Mouse (Mus musculus): ENCODE data around the gene Serpina5. TPM values are rescaled to one million over a fixed set of nuclear protein-coding genes. Genes with fewer than 3 reads are reported as not detected.

Gene Serpina5
- polyA plus RNA-seq, 1 experiment from 2014 or later: not detected

DNA sequence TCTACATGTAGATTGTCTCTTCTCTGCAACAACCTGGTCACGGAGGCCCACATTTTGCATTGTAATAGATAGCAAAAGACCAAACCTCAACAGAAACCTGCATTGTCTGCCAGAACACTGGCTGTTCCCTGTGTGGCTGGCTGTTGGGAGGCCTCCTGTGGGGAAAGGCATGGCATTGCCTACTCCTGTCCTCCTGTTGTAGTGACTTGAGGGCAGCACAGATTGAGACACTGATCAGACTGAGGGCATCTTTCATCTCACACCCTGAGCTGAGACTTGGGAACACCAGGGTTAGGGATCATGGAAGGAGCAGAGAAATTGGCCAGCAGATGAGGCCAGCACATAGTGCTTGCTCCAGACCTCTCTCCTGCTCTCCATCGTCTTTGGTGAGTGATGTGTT lies 37.3 kb downstream of the Serpina5 start:
- Histone ChIP-seq H3K9me3 (no peaks in the 10 kb centered on the region), H3K4me1 (no peaks in the 10 kb centered on the region), H3K9ac (replicated peaks) (no peak overlapping the region), H3K36me3 (no peaks in the 10 kb centered on the region), H3K27me3 (no peaks in the 10 kb centered on the region), H3K27ac (replicated peaks) (no peak overlapping the region), H3K4me2 (replicated peaks) (no peak overlapping the region), H3K4me3 (no peak overlapping the region)
- no peak for ATAC-seq (replicated peaks)
- WGBS: 89% methylated on average over 2 of the region's 2 CpGs

- ATAC-seq (replicated peaks): no peak
- H3K4me3 ChIP-seq: no peak overlapping the region
- no peak overlapping the region for H3K4me2 ChIP-seq (replicated peaks)
- no peak overlapping the region for H3K9ac ChIP-seq (replicated peaks)
- WGBS: 94% methylated on average over 4 of the region's 4 CpGs
- no peaks in the 10 kb centered on the region for H3K4me1 ChIP-seq
- no peaks in the 10 kb centered on the region for H3K27me3 ChIP-seq
- no peaks in the 10 kb centered on the region for H3K9me3 ChIP-seq
- H3K27ac ChIP-seq (replicated peaks): no peak overlapping the region
- H3K36me3 ChIP-seq: no peaks in the 10 kb centered on the region
Observed at GRCm38 (mm10) chr12:104140543-104141103, 39.7 kb downstream of the Serpina5 start.

DNA sequence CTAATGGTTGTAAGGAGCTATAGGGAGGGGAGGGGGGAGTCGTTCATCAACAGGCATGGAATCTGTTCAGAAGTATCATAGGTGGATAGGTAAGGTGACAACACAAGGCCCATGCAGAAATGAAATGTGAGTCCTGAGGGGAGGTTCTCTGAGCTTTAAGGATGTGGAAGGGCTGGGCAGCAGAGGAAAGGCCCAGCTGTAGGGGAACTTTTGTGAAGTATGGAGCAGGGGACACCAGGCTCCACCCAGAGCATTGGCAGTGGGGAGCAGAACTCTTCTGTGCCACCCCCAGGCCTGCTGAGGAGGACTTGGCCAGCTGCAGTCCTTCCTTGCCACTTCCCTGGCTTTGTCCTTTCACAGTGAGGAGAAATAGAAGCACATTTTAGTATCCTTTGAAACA lies 40.6 kb downstream of the Serpina5 start:
- Histone ChIP-seq H3K9me3 (no peaks in the 10 kb centered on the region), H3K4me3 (no peak overlapping the region), H3K4me2 (replicated peaks) (no peak overlapping the region), H3K27me3 (no peaks in the 10 kb centered on the region), H3K9ac (replicated peaks) (no peak overlapping the region), H3K36me3 (no peaks in the 10 kb centered on the region), H3K4me1 (no peaks in the 10 kb centered on the region), H3K27ac (replicated peaks) (no peak overlapping the region)
- WGBS: 84% methylated on average over 1 of the region's 1 CpGs
- no peak for ATAC-seq (replicated peaks)

DNA sequence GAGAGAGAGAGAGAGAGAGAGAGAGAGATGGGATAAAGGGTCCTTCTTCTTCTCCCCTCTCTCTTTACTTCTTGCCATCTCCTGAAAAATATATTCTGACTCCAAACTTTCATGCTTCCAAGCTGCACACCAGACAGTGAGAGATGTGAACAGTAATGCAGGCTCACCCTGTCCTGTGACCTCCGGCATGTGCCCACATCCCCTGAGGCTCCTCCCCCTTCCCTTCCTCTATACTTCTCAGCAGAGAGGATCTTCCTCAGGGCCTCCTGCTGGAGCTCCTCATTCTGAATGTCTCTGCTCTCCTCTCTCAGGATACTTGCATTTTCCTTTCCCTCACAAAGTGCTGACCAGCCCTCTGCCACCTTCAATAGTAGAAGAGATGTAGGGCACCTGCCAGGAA lies 41.5 kb downstream of the Serpina5 start:
- H3K4me1 ChIP-seq: no peaks in the 10 kb centered on the region
- no peak overlapping the region for H3K4me2 ChIP-seq (replicated peaks)
- no peak overlapping the region for H3K9ac ChIP-seq (replicated peaks)
- no peak overlapping the region for H3K27ac ChIP-seq (replicated peaks)
- H3K27me3 ChIP-seq: no peaks in the 10 kb centered on the region
- ATAC-seq (replicated peaks): no peak
- 64% methylated on average over 1 of the region's 1 CpGs for WGBS
- no peak overlapping the region for H3K4me3 ChIP-seq
- no peaks in the 10 kb centered on the region for H3K9me3 ChIP-seq
- H3K36me3 ChIP-seq: no peaks in the 10 kb centered on the region

DNA sequence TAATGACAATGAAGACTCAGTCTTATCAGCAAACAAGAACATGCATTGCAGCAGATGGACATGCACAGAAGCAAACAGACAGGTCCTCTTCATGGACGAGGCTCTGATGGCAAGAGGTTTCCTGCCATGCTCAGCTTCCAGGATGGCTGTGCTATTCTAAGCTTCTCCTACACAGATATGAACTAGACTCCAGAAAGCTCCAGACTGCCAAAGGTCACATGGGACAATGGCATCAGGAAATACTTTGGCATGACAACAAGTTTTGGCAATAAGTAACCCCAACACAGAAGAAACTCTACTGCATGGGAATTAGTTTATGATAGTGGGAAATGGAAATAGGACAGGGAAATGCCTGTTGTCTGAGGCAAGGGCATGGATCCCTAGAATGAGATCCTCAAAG lies 42.4 kb downstream of the Serpina5 start:
- Histone ChIP-seq H3K27me3 (no peaks in the 10 kb centered on the region), H3K27ac (replicated peaks) (no peak overlapping the region), H3K4me1 (no peaks in the 10 kb centered on the region), H3K4me3 (no peak overlapping the region), H3K4me2 (replicated peaks) (no peak overlapping the region), H3K9me3 (no peaks in the 10 kb centered on the region), H3K9ac (replicated peaks) (no peak overlapping the region), H3K36me3 (no peaks in the 10 kb centered on the region)
- WGBS: 89% methylated on average over 1 of the region's 1 CpGs
- ATAC-seq (replicated peaks): no peak

DNA sequence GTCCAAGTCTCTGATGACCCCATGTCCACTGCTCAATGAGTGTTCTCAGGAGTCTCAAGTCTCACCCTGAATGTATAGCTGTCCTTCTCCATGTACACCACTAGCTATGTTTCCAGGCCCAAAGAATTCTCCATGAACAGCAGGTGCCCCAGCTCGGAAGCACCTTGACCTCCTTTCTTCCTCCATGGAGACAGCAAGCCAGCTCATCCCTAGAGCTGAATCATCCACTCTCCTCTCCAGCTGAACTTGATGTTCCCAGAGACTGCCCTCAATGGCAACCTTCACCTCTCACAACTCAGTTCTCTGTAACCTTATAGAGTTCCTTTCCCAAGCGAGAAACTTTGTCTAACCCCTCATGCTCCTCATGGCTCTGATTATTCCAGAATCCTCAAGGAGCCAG lies 44.7 kb downstream of the Serpina5 start:
- Histone ChIP-seq H3K4me1 (no peaks in the 10 kb centered on the region), H3K36me3 (no peaks in the 10 kb centered on the region), H3K27ac (replicated peaks) (no peak overlapping the region), H3K9ac (replicated peaks) (no peak overlapping the region), H3K4me2 (replicated peaks) (no peak overlapping the region), H3K9me3 (no peaks in the 10 kb centered on the region), H3K27me3 (no peaks in the 10 kb centered on the region), H3K4me3 (no peak overlapping the region)
- ATAC-seq (replicated peaks): no peak
- 88% methylated on average over 2 of the region's 2 CpGs for WGBS

DNA sequence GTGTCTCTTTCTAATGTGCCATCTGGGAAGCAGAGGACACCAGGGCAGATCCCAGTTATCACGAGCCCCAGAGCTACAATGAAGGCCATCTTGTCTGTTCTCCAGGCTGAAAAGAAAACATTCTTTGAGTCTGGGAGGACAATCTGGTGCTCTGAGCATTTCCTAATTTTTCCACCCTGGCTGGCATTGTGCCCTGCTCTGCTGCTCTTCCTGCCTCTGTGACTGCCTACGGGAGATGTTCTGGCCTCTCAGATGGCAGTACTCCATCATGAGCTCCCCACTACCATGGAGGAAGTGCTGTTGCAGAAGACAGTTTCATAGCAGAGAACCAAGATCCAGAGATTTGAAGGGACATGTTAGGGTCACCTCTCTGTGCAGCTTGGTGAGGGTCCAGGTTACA lies 51.1 kb downstream of the Serpina5 start:
- no peak overlapping the region for H3K4me3 ChIP-seq
- ATAC-seq (replicated peaks): no peak
- WGBS: 83% methylated on average over 2 of the region's 2 CpGs

DNA sequence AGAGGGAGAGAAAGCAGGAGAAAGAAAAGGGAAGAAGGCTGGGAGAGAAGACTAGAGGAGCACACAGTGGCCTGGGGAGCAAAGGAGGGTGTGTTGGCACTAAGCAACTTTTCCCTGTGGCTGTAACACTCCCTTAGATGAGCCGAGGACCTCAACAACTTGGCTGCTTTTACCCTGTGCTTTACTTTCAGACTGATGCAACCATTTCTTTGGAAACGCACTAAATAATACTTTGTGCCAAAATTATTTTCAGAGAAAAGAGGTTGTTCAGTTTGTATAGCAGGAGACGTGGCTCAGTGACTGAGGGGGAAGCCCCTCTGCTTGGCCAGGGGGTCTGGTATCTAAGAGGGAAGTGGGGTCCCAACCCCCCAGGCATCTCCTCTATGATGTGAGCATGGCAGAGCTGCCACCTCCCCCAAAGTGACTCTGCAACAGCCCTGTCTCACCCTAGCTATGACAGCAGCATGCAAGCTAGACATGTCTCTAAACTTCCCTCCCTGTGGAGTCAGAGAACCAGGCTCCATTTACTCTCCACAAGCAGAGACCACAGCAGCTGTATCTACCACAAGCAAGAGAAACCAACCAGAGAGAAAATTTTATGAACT lies 52.2 kb downstream of the Serpina5 start:
- Histone ChIP-seq H3K4me2 (replicated peaks) (no peak overlapping the region), H3K27ac (replicated peaks) (no peak overlapping the region), H3K9me3 (no peaks in the 10 kb centered on the region), H3K9ac (replicated peaks) (no peak overlapping the region), H3K4me3 (no peak overlapping the region), H3K36me3 (no peaks in the 10 kb centered on the region), H3K4me1 (no peaks in the 10 kb centered on the region), H3K27me3 (no peaks in the 10 kb centered on the region)
- no peak for ATAC-seq (replicated peaks)
- WGBS: 76% methylated on average over 3 of the region's 3 CpGs

More for the DNA sequence above, 51.1 kb downstream of the Serpina5 start:
- H3K36me3 ChIP-seq: no peaks in the 10 kb centered on the region
- H3K4me2 ChIP-seq (replicated peaks): no peak overlapping the region
- no peak overlapping the region for H3K9ac ChIP-seq (replicated peaks)
- no peak overlapping the region for H3K27ac ChIP-seq (replicated peaks)
- H3K27me3 ChIP-seq: no peaks in the 10 kb centered on the region
- no peaks in the 10 kb centered on the region for H3K9me3 ChIP-seq
- no peaks in the 10 kb centered on the region for H3K4me1 ChIP-seq

DNA sequence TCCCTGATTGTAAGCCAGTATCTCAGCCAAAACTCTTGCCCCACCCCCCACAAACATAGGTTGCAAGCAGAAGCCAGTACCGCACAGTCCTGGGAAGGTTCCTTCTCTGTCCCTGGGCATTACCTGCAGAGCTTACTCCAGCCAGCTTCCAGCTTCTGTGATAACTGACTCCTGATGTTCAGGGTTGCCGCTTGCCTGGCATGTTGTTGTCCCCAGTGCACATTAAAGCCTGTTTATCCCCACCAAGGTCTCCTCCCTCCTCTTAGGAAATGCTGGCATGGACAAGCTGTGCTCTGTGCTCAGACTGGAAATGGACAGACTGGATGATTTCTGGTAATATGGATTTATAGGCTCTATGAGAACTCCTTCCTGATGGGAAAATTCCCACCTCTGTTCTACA lies 52.7 kb downstream of the Serpina5 start, which contains the start of gene Serpina3c:
TSS of gene Serpina3c (minus strand) at position 215 of the 400 bp plus-strand sequence.
- WGBS: 94% methylated on average over 2 of the region's 2 CpGs

More for the DNA sequence above, 52.7 kb downstream of the Serpina5 start, which contains the start of gene Serpina3c:
- H3K27me3 ChIP-seq: no peaks in the 10 kb centered on the region
- H3K36me3 ChIP-seq: no peaks in the 10 kb centered on the region
- H3K9me3 ChIP-seq: no peaks in the 10 kb centered on the region
- no peak within 1 kb of the TSS for H3K4me2 ChIP-seq (replicated peaks)
- no peak within 1 kb of the TSS for H3K4me3 ChIP-seq
- no peak within 1 kb of the TSS for H3K27ac ChIP-seq (replicated peaks)
- no peak within 1 kb of the TSS for H3K9ac ChIP-seq (replicated peaks)
- no peak for ATAC-seq (replicated peaks)
- H3K4me1 ChIP-seq: no peaks in the 10 kb centered on the region

Other genes starting within 250 kb of the Serpina5 start
- 1.8 TPM in 1 of 2 replicates, not detected in the other for gene Serpina1a, start 237.6 kb upstream of the Serpina5 start, polyA plus RNA-seq (2015; fragmentation: Nextera tagmentation; extraction: Ambion mirVana)
- 0.82 TPM in 1 of 2 replicates, not detected in the other for gene Serpina1c, start 196.2 kb upstream of the Serpina5 start, polyA plus RNA-seq (2015; fragmentation: Nextera tagmentation; extraction: Ambion mirVana)
- 1.5 TPM in 1 of 2 replicates, not detected in the other for gene Serpina1e, start 142.1 kb upstream of the Serpina5 start, polyA plus RNA-seq (2015; fragmentation: Nextera tagmentation; extraction: Ambion mirVana)
- gene Serpina11, start 111.2 kb upstream of the Serpina5 start, polyA plus RNA-seq (2015; fragmentation: Nextera tagmentation; extraction: Ambion mirVana): not detected in 2 replicates
- gene Serpina9, start 87.4 kb upstream of the Serpina5 start, polyA plus RNA-seq (2015; fragmentation: Nextera tagmentation; extraction: Ambion mirVana): not detected in 2 replicates
- gene Serpina12, start 56.7 kb upstream of the Serpina5 start, polyA plus RNA-seq (2015; fragmentation: Nextera tagmentation; extraction: Ambion mirVana): not detected in 2 replicates
- not detected in 2 replicates for gene Serpina3a, start 11.6 kb downstream of the Serpina5 start, polyA plus RNA-seq (2015; fragmentation: Nextera tagmentation; extraction: Ambion mirVana)
- gene Serpina3b, start 26.9 kb downstream of the Serpina5 start, polyA plus RNA-seq (2015; fragmentation: Nextera tagmentation; extraction: Ambion mirVana): not detected in 2 replicates
- not detected in 2 replicates for gene Serpina3c, start 52.8 kb downstream of the Serpina5 start, polyA plus RNA-seq (2015; fragmentation: Nextera tagmentation; extraction: Ambion mirVana)
- gene Serpina3f, start 113.4 kb downstream of the Serpina5 start, polyA plus RNA-seq (2015; fragmentation: Nextera tagmentation; extraction: Ambion mirVana): 0.08 and 0.13 TPM in 2 replicates
- 0.64 TPM in 1 of 2 replicates, not detected in the other for gene Serpina3g, start 135.1 kb downstream of the Serpina5 start, polyA plus RNA-seq (2015; fragmentation: Nextera tagmentation; extraction: Ambion mirVana)
- not detected in 2 replicates for gene Serpina3i, start 162.0 kb downstream of the Serpina5 start, polyA plus RNA-seq (2015; fragmentation: Nextera tagmentation; extraction: Ambion mirVana)
- not detected in 2 replicates for gene Serpina3j, start 213.4 kb downstream of the Serpina5 start, polyA plus RNA-seq (2015; fragmentation: Nextera tagmentation; extraction: Ambion mirVana)
- not detected in 2 replicates for gene Serpina3k, start 237.4 kb downstream of the Serpina5 start, polyA plus RNA-seq (2015; fragmentation: Nextera tagmentation; extraction: Ambion mirVana)
- gene Serpina3m, start 237.4 kb downstream of the Serpina5 start, polyA plus RNA-seq (2015; fragmentation: Nextera tagmentation; extraction: Ambion mirVana): not detected in 2 replicates

Measured in forebrain, embryonic 15.5 days (tissue).